Mouse (Mus musculus) large intestine, adult 2 months (tissue): ENCODE results near the gene Cryga. TPM values are rescaled to one million over a fixed set of nuclear protein-coding genes. Genes with fewer than 3 reads are reported as not detected.
"Not testable (repeated sequence)": the region's sequence is repeated elsewhere in the genome, so short reads cannot be mapped to it uniquely, and the experiment has no call there.

Experiments
- DNase-seq: peaks from one replicate; pipeline ENCODE4 v3.0.0-alpha.2; 2012; ENCODE audit warnings: low read depth, low spot score
- WGBS: fragments of 180-500 bp; shearing (Covaris S2); methylation state at CpG from one replicate; pipeline ENCODE4 v1.1.7; 2018; 5-methylcytosine and 5-hydroxymethylcytosine counted together
- polyA plus RNA-seq: library from polyadenylated mRNA; depleted of rRNA; stranded (reverse); fragments of >200 nt; gene quantifications from 2 replicates; pipeline ENCODE4 v1.2.3, GENCODE M21; 2012; rRNA removed

The Cryga gene
- polyA plus RNA-seq, 1 experiment, result not detected

DNA sequence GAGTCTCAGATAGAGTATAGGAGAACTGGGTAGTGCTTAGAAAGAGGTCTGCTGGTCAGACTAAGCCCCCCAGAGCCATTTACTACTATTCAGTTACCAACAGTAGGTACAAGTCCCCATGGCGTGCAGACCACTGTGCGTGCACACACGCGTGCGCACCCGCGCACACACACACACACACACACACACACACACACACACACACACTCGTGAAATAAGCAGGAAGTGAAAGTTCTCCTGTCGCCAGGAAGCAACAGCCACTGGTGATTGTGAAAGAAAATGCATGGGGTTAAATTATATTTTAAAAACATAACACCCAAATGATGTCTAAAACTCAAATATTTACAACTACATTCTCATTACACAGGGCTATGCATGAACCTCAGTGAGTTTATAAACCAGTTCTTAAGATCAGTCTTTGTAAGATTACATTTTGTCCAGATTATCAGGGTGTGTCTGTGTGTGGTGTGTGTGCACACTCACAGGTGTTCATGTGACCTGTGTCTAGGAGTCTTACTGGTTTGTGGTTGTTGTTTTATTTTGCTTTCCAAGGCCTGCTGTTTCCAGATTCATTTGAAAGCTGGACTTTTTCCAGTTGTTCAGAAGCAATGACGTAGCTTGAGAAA lies 4.6 kb upstream of the Cryga start:
- WGBS, result 84% methylated on average over 10 of the region's 10 CpGs

DNA sequence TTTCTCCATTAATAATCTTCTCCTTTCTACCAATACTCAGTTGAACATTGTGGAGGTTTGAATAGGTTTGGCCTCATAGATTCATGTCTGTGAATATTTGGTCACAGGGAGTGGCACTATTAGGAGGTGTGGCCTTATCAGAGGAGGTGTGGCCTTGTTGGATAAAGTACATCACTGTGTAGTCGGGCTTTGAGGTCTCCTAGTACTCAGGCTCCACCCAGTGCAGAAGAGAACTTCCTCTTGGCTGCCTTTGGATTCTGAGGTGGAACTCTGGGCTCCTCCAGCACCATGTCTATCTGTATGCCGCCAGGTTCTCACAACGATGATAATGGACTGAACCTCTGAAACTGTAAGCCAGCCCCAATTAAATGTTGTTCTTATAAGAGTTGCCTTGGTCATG lies 6.2 kb downstream of the Cryga start:
- no peak for DNase-seq
- WGBS, result 63% methylated on average over 3 of the region's 3 CpGs

More for the DNA sequence above, 4.6 kb upstream of the Cryga start:
- DNase-seq, result no peak

DNA sequence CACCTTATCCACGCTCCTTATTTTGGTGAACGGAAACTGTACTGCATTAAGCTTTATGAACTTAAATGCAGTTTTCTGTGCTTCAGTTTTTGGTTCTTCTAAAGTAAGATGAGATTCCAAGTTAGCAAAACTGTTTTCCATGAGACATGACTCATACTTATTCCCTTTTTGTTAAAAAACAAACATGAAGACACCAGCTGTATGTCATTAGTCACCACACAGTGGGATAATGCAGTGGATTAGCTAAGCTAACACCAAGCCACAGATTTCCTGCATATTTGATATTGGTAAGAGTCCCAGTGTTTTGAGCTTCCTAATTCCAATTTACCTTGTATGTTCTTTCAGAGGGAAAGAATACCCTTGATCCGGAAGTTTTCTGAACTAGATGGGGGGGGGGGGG lies 11.6 kb downstream of the Cryga start:
- 90% methylated on average over 3 of the region's 3 CpGs for WGBS
- DNase-seq, result no peak

DNA sequence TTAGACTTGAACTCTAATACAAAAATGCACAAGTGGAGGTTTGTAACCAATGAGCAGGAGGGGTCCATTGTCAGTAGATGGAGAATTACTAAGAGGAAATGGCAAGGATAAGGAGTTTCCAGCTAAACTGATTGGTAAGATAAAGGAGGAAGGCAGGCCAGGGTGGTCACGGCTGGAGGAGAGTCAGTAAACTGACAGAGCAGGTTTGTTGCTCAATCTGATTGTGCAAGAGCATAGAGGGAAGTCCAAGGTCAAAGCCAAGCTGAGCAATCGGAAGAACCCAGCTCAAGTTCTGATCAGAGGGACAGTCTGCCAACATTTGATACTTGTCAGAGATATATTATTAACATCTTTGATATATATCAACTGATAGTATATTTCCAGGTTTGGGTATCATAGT lies 12.8 kb downstream of the Cryga start:
- no peak for DNase-seq
- 15% methylated on average over 2 of the region's 2 CpGs for whole genome bisulfite sequencing

DNA sequence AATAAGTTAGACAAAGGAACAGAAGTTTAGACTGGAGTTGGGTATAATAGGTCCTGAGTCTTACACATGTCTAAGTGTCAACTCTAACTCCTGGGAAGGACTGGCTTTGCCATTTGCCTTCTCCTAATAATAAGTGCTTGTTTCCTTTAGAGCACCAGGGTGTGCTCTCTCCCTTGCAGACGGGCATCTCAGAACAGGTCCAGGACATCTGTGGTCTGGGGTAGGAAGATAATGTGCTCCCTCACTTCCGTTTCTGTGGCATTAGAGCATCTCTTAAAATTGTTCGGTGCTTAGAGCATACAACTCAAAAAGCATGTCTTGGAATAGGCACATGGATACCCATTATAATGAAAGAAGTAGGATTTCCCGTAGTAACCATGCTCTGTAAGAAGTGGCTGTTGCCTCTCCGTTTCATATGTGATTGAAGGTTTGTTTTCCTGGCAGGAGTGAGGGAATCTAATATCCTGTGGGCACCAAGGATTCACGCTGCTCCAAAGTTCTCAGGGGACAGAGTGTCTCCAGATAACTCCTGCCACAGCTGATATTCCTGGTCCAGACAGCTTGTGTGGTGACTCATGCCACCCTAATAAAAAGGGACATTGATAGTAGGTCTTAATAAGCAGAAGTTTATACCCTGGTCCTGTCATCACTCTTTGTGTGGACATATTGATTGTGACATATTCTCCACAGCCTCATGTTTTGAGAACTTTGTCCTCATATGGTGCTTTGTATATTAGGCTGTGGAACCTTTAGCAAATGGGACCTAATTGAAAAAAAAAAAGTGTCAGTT lies 14.4 kb downstream of the Cryga start:
- no peak for DNase-seq
- WGBS, result 84% methylated on average over 6 of the region's 6 CpGs

DNA sequence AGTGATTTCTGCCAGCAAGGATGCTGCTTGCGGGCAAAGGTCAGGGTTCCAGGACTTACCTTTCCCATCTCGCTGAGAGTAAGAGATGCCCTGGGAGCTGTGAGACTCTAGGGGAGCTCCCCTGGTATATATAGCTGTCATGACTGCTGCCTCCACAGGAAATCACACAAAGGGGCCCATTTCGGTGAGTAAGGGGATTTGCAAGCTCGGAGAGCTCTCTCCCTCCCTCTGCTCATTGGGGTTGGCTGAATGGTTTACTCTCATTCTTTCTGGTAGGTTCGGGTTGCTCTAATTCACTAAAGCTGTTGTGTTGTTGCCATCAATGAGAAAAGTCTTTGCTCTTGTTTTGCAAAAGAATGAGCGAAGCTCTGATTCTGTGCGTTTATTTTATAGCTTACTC lies 21.0 kb downstream of the Cryga start, which contains the start of gene Crygb:
Gene Crygb (minus strand): TSS at position 101 of the 400 bp plus-strand sequence.
- no peak for DNase-seq
- 49% methylated on average over 7 of the region's 7 CpGs for WGBS

DNA sequence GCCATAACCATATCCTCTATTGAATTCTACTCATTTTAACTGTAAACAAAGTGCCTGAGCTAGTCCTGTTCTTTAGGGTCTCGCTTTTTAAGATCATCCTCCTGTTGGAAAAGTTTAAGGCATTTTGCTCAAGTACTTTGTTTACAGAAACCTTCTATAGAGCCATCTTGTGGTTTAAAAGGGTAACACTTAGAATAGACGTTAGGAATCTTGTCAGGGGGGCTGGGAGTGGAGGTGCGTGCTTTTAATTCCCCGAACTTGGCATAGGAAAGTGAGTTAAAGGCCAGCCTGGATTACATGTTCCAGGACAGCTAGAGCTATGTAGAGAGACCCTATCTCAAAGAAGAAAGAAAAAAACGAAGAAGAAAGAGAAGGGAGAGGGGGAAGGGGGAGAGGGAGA lies 27.6 kb downstream of the Cryga start:
- 12% methylated on average over 5 of the region's 5 CpGs for WGBS
- no peak for DNase-seq

DNA sequence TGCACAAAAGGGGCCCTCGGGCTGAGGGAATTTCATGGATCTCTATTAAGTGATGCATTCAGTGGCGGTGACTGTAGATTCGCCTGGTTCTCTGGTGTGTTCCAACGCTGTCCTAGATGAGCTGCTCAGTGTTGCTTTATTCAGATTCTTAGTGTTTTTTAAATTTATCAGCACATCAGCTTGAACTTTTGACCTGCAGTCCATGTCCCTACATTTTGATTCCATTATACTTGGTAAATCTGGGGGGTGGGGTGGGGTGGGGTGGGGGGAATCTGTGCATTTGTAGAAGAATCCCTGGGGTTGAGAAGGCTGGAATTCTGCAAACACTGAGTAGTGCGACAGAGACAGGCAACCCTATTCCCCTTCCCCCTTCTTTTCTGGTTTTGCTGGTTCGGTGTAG lies 29.6 kb downstream of the Cryga start, which contains the start of gene Crygc:
Gene Crygc (minus strand): TSS at position 101 of the 400 bp plus-strand sequence.
- 67% methylated on average over 6 of the region's 6 CpGs for WGBS
- no peak for DNase-seq

DNA sequence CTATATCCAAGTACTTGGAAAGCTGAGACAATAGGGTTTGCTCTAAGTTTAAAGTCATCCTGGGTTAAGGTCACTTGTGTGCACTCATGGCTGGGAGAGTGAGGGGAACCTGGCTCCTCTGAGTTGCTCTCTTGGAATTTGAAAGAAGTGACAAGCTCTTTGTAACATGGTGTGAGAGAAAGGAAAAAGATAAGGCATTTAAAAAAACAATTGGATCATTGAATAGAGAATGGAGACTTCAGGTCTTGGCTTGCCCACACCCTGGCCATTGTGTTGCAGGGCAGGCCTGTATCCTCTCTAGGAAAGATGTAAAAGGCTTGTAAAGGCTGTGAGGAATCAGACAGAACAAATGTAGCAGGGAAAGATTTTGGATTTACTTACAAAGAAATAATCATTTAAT lies 35.3 kb downstream of the Cryga start:
- no peak for DNase-seq

DNA sequence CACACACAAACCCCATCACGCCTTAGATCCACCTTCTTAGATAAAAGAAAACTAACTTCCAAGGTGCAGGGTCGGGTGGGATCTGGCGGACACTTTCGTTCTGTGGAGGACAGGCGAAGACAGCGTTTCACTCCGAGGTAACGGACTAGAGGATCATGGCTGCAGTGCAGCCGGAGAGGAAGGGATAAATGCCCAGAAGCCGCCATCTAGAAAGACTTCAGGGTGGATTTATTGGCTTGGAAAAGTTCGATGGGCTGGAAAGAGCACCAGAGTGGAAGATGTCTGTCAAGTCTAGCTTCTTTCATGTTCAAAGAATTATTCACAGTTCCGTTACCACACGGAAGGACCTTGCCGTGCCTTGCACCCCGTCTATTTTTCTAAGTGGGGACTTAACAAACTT lies 39.0 kb downstream of the Cryga start:
- no peak for DNase-seq
- 86% methylated on average over 15 of the region's 15 CpGs for WGBS

DNA sequence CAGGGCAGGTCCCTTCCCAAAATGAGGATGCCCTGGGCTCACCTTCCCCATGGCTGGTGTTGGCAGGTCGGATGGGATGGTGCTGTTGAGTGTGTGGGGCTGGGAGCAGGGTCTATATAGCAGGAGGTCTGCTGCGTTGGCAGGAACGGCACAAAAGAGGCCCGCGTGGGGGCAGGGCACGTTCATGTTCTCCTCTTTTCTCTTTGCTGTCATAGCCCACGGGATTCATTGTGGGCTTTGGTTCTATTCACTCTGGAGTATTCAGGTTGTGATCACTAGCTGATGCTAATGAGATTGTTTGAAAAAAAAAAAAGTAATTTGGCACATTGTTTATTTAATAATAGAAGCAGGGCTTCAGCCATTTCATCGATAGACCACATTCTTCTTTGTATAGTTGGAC lies 39.8 kb downstream of the Cryga start, which contains the start of gene Crygd:
Gene Crygd (minus strand): TSS at position 101 of the 400 bp plus-strand sequence.
- DNase-seq, result no peak
- 88% methylated on average over 8 of the region's 8 CpGs for WGBS

DNA sequence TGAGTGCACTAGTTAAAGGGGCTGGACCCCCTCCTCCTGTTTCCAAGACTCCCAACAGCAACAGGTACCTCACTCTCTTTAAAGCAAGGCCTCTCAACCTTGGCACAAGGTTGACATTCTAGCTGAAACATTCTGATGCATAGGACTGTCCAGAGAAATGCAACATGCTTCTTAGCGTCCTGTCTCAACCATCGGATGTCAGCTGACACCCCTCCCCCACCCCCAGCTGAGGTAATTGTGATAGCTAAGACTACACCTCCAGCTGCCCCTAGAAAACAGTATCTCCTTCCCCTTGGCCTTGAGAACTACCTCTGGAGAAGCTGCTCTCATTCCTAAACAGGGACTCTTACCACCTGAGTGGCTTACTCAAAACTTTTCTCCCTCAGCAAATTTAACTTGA lies 51.0 kb downstream of the Cryga start:
- WGBS, result 46% methylated on average over 2 of the region's 2 CpGs
- no peak for DNase-seq

DNA sequence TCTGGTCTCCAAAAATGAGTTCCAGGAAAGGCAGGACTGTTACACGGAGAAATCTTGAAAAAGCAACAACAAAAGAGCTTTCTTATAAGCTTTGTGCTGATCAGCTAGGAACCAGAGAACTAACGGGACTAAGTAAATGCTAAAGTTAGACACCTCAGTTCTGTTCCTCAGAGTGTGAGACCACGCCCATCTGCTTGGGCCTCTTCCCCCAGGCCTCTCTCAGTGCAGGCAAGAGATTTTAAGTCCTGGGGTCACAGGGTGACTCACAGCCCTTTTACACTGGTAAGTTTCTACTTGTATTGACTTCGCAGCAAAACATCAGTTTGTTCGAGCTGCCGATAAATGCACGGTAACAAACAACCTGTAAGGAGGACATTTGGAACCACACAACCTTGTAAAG lies 51.5 kb downstream of the Cryga start:
- no peak for DNase-seq
- 68% methylated on average over 7 of the region's 7 CpGs for WGBS

DNA sequence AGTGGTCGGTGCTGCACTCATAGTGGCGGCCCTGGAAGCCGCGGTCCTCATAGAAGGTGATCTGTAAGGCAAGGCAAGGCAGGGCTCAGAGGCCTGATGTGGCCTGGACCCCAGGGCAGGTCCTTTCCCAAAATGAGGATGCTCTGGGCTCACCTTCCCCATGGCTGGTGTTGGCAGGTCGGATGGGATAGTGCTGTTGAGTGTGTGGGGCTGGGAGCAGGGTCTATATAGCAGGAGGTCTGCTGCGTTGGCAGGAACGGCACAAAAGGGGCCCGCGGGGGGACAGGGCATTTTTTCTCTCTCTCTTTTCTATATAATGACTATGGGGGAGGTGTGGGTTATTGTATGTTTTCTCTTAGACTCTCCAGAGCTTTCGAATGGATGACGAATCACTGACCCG lies 52.2 kb downstream of the Cryga start, which contains the start of gene Cryge:
Gene Cryge (minus strand): TSS at position 198 of the 400 bp plus-strand sequence.
- WGBS, result 78% methylated on average over 10 of the region's 12 CpGs

More for the DNA sequence above, 52.2 kb downstream of the Cryga start, which contains the start of gene Cryge:
- DNase-seq, result not testable (repeated sequence)

Other genes with a start within 250 kb of the Cryga start
- gene Plekhm3, start 146.5 kb downstream of the Cryga start, polyA plus RNA-seq, result 2.7 and 4.1 TPM in 2 replicates
- gene Akr1cl, start 70.6 kb downstream of the Cryga start, polyA plus RNA-seq, result 0.15 and 0.21 TPM in 2 replicates
- gene Cryge, start 52.2 kb downstream of the Cryga start, polyA plus RNA-seq, result not detected in 2 replicates
- not detected in 2 replicates for gene Crygd, start 39.9 kb downstream of the Cryga start, polyA plus RNA-seq
- gene Crygc, start 29.7 kb downstream of the Cryga start, polyA plus RNA-seq, result not detected in 2 replicates
- gene Crygb, start 21.1 kb downstream of the Cryga start, polyA plus RNA-seq, result not detected in 2 replicates
- not detected in 2 replicates for gene Gm28845, start 16.2 kb upstream of the Cryga start, polyA plus RNA-seq
- gene D630023F18Rik, start 19.8 kb upstream of the Cryga start, polyA plus RNA-seq, result 0.05 and 0.11 TPM in 2 replicates
- gene Idh1, start 83.1 kb upstream of the Cryga start, polyA plus RNA-seq, result 59.6 and 72.2 TPM in 2 replicates
- 2.4 and 6.1 TPM in 2 replicates for gene Pikfyve, start 83.3 kb upstream of the Cryga start, polyA plus RNA-seq
- not detected in 2 replicates for gene Pth2r, start 178.7 kb upstream of the Cryga start, polyA plus RNA-seq